Mouse (Mus musculus) small intestine, adult 2 months (tissue): ENCODE measurements around the gene Iqca.

Source experiments
- CTCF ChIP-seq: fragments of 200-500 bp; IDR thresholded peaks from 2 replicates; pipeline ENCODE4 v1.5.1; 2012; ENCODE audit warnings: low read depth, mild to moderate bottlenecking, control low read depth, inconsistent platforms, low read length, moderate library complexity, mixed read lengths; ENCODE audit not compliant: insufficient replicate concordance, insufficient read length; ENCODE audit errors: extremely low read depth
- POLR2A ChIP-seq: fragments of 200-500 bp; IDR thresholded peaks from 2 replicates; pipeline ENCODE4 v1.6.1; 2012; ENCODE audit warnings: low read depth, mild to moderate bottlenecking, control low read depth, inconsistent platforms, low read length, moderate library complexity

- TF ChIP-seq CTCF (no peak), POLR2A (no peak)
Measured at GRCm38 (mm10) chr1:90076291-90076690, 76.9 kb downstream of the Iqca start.
